Mouse (Mus musculus): ENCODE data around the gene Ptpn22. TPM values are rescaled to one million over a fixed set of nuclear protein-coding genes. Genes with fewer than 3 reads are reported as not detected.
"Not testable (repeated sequence)": the region's sequence is repeated elsewhere in the genome, so short reads cannot be mapped to it uniquely, and the experiment has no call there.

Gene Ptpn22
- polyA plus RNA-seq, 1 experiment from 2014 or later = 0.58 TPM

- no peak overlapping the region for H3K27ac ChIP-seq
- no peaks in the 10 kb centered on the region for H3K27me3 ChIP-seq
- H3K9ac ChIP-seq = no peak overlapping the region
- no peak overlapping the region for H3K4me3 ChIP-seq (replicated peaks)
- WGBS = 91% methylated on average over 6 of the region's 6 CpGs
- H3K4me2 ChIP-seq = no peak overlapping the region
- ATAC-seq (replicated peaks; ENCODE audit: low FRiP score) = no peak
- H3K4me1 ChIP-seq = no peaks in the 10 kb centered on the region
- H3K9me3 ChIP-seq (replicated peaks) = 0 out of 2 replicates have a peak, but pooled peaks cover 8% of the 10 kb centered on the region
- no peaks in the 10 kb centered on the region for H3K36me3 ChIP-seq
Measured at GRCm38 (mm10) chr3:103839711-103840110, 19.9 kb upstream of the Ptpn22 start.

DNA sequence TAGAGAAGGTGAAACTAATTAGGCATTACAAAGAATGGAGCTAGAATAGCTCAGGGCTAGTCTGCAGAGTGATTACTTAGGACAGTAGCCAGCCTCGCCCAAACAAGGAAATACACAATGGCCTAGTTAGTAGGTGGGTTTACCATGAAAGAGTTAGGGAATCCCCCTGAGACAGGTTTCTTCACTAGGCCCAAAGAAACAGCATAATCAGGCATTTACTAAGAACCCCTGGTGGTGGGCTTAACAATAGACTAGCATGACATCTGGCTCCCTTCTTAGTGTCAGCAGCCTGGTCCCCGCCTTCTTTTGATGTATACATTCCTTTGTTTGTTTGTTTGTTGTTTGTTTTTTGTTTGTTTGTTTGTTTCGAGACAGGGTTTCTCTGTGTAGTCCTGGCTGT lies 19.4 kb upstream of the Ptpn22 start:
- H3K9ac ChIP-seq; H3K9me3 ChIP-seq (replicated peaks); H3K36me3 ChIP-seq; ATAC-seq (replicated peaks; ENCODE audit: low FRiP score); H3K4me2 ChIP-seq; H3K27me3 ChIP-seq; H3K4me1 ChIP-seq; H3K27ac ChIP-seq; H3K4me3 ChIP-seq (replicated peaks): not testable (repeated sequence)
- 84% methylated on average over 3 of the region's 3 CpGs for WGBS

DNA sequence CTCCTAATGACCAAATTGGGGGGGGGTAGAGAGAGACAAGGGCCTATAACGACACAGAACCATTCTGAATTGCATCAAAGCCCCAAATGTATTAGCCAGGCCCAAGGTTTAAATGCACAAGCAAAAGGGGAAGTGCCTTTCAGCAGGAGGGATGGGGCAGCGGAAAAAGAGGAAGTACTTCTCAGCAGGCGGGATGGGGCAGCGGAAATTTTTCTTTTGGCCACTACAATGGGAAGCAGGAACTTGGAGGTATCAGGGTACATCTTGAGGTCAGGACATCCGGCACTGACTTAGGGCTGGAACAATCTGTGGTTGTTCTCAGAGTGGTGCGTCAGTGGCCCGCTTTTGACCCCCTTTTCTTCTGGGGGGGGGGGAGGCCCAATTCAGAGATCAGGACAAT lies 18.6 kb upstream of the Ptpn22 start:
- not testable (repeated sequence) for H3K4me1 ChIP-seq; H3K27ac ChIP-seq; H3K9ac ChIP-seq; ATAC-seq (replicated peaks; ENCODE audit: low FRiP score); H3K4me3 ChIP-seq (replicated peaks); H3K36me3 ChIP-seq; H3K4me2 ChIP-seq; H3K9me3 ChIP-seq (replicated peaks); H3K27me3 ChIP-seq
- 92% methylated on average over 7 of the region's 7 CpGs for WGBS

- 79% methylated on average over 9 of the region's 9 CpGs for WGBS
Measured at GRCm38 (mm10) chr3:103850644-103851363, 8.8 kb upstream of the Ptpn22 start.

DNA sequence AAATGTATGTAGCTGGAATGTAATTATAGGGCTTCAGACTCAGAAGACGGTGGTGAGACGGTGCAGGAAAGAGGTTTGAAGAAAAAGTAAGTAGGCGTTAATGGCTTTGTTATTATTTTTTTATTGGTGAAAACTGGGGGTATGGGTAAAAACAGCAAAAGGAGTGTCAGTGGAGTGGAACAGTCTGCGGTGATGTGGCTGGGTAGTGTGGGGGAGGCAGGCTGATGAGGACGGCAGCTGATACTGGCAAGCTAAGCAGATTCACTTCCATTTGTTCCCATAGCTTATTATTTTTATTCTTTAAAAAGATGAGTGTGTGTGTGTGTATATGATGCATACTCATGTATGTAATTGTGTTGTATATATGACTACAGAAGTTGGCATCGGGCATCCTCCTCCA lies 8.1 kb upstream of the Ptpn22 start:
- Histone ChIP-seq H3K27ac (no peak overlapping the region), H3K4me3 (replicated peaks) (no peak overlapping the region), H3K9ac (no peak overlapping the region), H3K36me3 (no peaks in the 10 kb centered on the region), H3K27me3 (no peaks in the 10 kb centered on the region), H3K4me1 (no peaks in the 10 kb centered on the region), H3K4me2 (no peak overlapping the region), H3K9me3 (replicated peaks) (no peaks in the 10 kb centered on the region)
- ATAC-seq (replicated peaks; ENCODE audit: low FRiP score) = no peak
- 76% methylated on average over 6 of the region's 6 CpGs for WGBS

More at GRCm38 (mm10) chr3:103850644-103851363, 8.8 kb upstream of the Ptpn22 start:
- Histone ChIP-seq H3K27me3 (no peaks in the 10 kb centered on the region), H3K36me3 (no peaks in the 10 kb centered on the region), H3K4me2 (no peak overlapping the region), H3K4me3 (replicated peaks) (no peak overlapping the region), H3K4me1 (no peaks in the 10 kb centered on the region), H3K9ac (no peak overlapping the region), H3K27ac (no peak overlapping the region), H3K9me3 (replicated peaks) (no peaks in the 10 kb centered on the region)
- no peak for ATAC-seq (replicated peaks; ENCODE audit: low FRiP score)

GRCm38 (mm10) chr3:103851882-103852281 lies 7.7 kb upstream of the Ptpn22 start:
- no peaks in the 10 kb centered on the region for H3K27me3 ChIP-seq
- H3K27ac ChIP-seq = no peak overlapping the region
- H3K36me3 ChIP-seq = no peaks in the 10 kb centered on the region
- no peak overlapping the region for H3K4me3 ChIP-seq (replicated peaks)
- no peaks in the 10 kb centered on the region for H3K9me3 ChIP-seq (replicated peaks)
- ATAC-seq (replicated peaks; ENCODE audit: low FRiP score) = no peak
- no peaks in the 10 kb centered on the region for H3K4me1 ChIP-seq
- 88% methylated on average over 8 of the region's 8 CpGs for WGBS
- H3K4me2 ChIP-seq = no peak overlapping the region
- no peak overlapping the region for H3K9ac ChIP-seq

DNA sequence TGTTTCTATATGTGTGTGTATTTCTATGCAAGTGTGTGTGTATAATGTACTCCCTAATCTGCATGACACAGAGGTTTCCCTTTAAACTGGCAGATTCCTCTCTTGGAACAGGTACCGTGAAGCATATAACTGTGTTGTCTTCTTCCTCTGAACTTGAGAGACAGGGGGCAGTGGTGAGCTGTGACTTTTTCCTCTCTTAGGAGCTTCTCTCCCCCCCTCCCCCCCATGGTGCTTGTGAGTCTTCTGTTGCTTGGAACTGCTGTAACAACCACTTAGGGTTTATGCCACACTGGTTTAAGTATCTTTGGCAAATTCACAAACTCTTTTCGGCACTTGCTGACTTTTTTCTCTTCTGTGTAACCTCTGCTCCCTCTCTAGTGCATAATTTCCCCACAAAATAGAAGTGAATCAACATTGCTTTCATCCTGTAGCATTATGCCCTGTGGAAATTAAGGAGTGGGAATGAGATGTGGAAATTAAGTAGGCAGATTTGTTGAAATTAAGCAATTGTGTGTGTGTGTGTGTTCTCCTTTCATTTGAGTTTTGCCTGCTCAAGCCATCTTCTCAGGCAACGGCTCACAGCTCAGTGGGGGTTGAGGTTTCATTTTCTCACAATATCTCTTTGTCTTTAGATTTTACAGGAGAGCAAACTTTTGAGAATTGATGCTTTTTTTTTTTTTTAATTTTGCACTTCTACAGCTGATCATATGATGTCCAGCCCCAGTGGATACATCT lies 6.9 kb upstream of the Ptpn22 start:
- Histone ChIP-seq H3K4me2 (no peak overlapping the region), H3K9ac (no peak overlapping the region), H3K36me3 (no peaks in the 10 kb centered on the region), H3K4me3 (replicated peaks) (no peak overlapping the region), H3K27ac (no peak overlapping the region), H3K9me3 (replicated peaks) (no peaks in the 10 kb centered on the region), H3K27me3 (no peaks in the 10 kb centered on the region), H3K4me1 (no peaks in the 10 kb centered on the region)
- WGBS = 71% methylated on average over 3 of the region's 3 CpGs
- ATAC-seq (replicated peaks; ENCODE audit: low FRiP score) = no peak

- ATAC-seq (replicated peaks; ENCODE audit: low FRiP score) = no peak
- Histone ChIP-seq H3K9me3 (replicated peaks) (no peaks in the 10 kb centered on the region), H3K36me3 (no peaks in the 10 kb centered on the region), H3K4me2 (no peak overlapping the region), H3K4me1 (no peaks in the 10 kb centered on the region), H3K27ac (no peak overlapping the region), H3K9ac (no peak overlapping the region), H3K4me3 (replicated peaks) (no peak overlapping the region), H3K27me3 (no peaks in the 10 kb centered on the region)
- 66% methylated on average over 8 of the region's 8 CpGs for WGBS
Measured at GRCm38 (mm10) chr3:103853804-103854203, 5.8 kb upstream of the Ptpn22 start.

GRCm38 (mm10) chr3:103857036-103857805 lies 2.4 kb upstream of the Ptpn22 start:
- Histone ChIP-seq H3K4me3 (replicated peaks) (no peak overlapping the region), H3K4me2 (no peak overlapping the region), H3K27me3 (no peaks in the 10 kb centered on the region), H3K9ac (no peak overlapping the region), H3K4me1 (0 out of 2 replicates have a peak, but pooled peaks cover 6% of the 10 kb centered on the region), H3K9me3 (replicated peaks) (no peaks in the 10 kb centered on the region), H3K27ac (no peak overlapping the region), H3K36me3 (no peaks in the 10 kb centered on the region)
- WGBS = 83% methylated on average over 7 of the region's 7 CpGs
- ATAC-seq (replicated peaks; ENCODE audit: low FRiP score) = no peak

DNA sequence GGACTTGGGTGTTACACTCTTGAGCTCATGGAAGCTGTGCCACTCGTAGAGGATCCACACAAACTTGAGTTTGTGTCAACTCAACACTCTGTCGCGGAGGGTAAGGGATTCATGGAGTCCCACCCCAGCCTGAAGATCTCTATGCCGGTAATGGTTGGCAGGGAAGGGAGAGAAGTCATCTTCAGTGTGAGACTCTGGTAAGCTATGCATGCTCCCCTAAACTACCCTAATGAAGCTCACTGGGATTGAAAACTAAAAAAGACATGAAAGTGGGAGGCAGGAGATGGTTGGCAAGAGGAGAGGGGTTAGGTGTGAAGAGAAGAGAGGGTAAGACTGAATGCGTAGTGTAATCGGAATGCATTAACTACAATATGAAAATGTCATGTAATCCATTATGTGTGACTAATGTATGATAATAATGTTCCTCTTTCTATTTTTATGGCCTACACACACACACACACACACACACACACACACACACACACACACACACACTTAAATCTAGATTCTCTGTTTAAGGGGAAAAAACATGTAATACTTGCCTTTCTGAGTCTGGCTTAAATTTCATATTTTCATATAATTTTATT lies 1.5 kb upstream of the Ptpn22 start:
- H3K9me3 ChIP-seq (replicated peaks) = no peaks in the 10 kb centered on the region
- no peak overlapping the region for H3K27ac ChIP-seq
- WGBS = 91% methylated on average over 6 of the region's 6 CpGs
- no peak overlapping the region for H3K4me3 ChIP-seq (replicated peaks)
- H3K4me1 ChIP-seq = 0 out of 2 replicates have a peak, but pooled peaks cover 6% of the 10 kb centered on the region
- no peak overlapping the region for H3K9ac ChIP-seq
- H3K4me2 ChIP-seq = no peak overlapping the region
- H3K36me3 ChIP-seq = no peaks in the 10 kb centered on the region
- ATAC-seq (replicated peaks; ENCODE audit: low FRiP score) = no peak
- no peaks in the 10 kb centered on the region for H3K27me3 ChIP-seq

DNA sequence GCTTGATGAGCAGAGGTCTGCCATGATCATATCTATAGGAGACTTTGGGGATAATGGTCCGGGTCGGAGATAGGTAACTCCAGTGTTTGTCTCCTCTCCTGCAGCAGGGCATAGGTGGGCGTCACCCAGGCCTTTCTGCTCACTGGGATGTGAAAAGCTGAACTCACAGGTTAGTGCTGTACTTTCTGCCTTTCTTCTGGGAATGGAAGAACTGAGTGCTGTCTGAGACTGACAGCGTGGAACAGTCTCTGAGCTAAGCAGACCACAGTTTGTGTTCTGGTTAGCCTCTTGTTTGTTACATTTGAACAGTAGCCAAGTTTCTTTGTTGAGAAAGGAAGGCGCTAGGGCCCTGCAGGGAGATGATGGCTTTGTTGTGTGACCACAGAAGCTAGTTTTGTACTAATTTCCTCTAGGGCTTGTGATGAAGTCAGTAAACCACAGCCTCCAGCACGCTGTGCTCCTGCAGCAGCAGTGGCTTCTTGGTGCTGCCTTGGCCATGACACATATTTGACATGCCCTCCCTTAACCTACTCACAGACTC lies 326 bp downstream of the Ptpn22 start:
- no peak for ATAC-seq (replicated peaks; ENCODE audit: low FRiP score)
- no peak overlapping the region for H3K27ac ChIP-seq
- H3K4me3 ChIP-seq (replicated peaks) = no peak overlapping the region

More for the DNA sequence above, 326 bp downstream of the Ptpn22 start:
- H3K4me2 ChIP-seq = no peak overlapping the region
- H3K27me3 ChIP-seq = no peaks in the 10 kb centered on the region
- no peaks in the 10 kb centered on the region for H3K9me3 ChIP-seq (replicated peaks)
- WGBS = 60% methylated on average over 6 of the region's 6 CpGs
- 0 out of 2 replicates have a peak, but pooled peaks cover 6% of the 10 kb centered on the region for H3K4me1 ChIP-seq
- no peak overlapping the region for H3K9ac ChIP-seq
- H3K36me3 ChIP-seq = no peaks in the 10 kb centered on the region

All from kidney, embryonic 15.5 days (tissue).